Mouse (Mus musculus) brain, embryonic 14.5 days (tissue): ENCODE data around the gene Calm1.

ENCODE experiments used
- CTCF ChIP-seq: fragments of 200-500 bp; IDR thresholded peaks from 2 replicates; pipeline ENCODE4 v1.5.1; 2012; ENCODE audit warnings: inconsistent platforms, mild to moderate bottlenecking, moderate library complexity, borderline replicate concordance; ENCODE audit not compliant: insufficient read depth, insufficient read length; ENCODE audit errors: extremely low read depth
- POLR2A ChIP-seq: fragments of 200-500 bp; IDR thresholded peaks from 2 replicates; pipeline ENCODE4 v1.6.1; 2012; ENCODE audit warnings: mild to moderate bottlenecking, inconsistent platforms, borderline replicate concordance; ENCODE audit not compliant: poor library complexity, insufficient read depth, insufficient read length, severe bottlenecking; ENCODE audit errors: extremely low read depth

- TF ChIP-seq CTCF: no peak
- no peak for TF ChIP-seq POLR2A
Observed at GRCm38 (mm10) chr12:100222322-100222993, 23.2 kb downstream of the Calm1 start.
